Comparison of ENCODE assay signal across 21 mouse cellular contexts in genomic region chr11:33926551-33926950, GRCm38 (mm10). TPM values are rescaled to one million over a fixed set of nuclear protein-coding genes. Genes with fewer than 3 reads are reported as not detected.
DNase-seq lines count a peak whose midpoint lies in the region; ATAC-seq and TF ChIP-seq lines count a peak whose summit lies in the region.
"Had no signal": no experiment of that assay in that cellular context is flagged by ENCODE, and none has a peak within 500 bp of the region (broad histone marks: within the 10 kb centered on the region; RNA-seq: fewer than 3 reads in every experiment).

No protein-coding gene starts in this region.

- no peaks in the 10 kb centered on the region for H3K4me1 ChIP-seq in kidney, adult 2 months (ENCODE audit: control insufficient read depth, insufficient read depth, low read length)
- H3K4me1 ChIP-seq in lung, embryonic 14.5 days (ENCODE audit: insufficient read depth) = 0 out of 2 replicates have a peak, but pooled peaks cover 6% of the 10 kb centered on the region
- peaks cover 15% of the 10 kb centered on the region for H3K4me1 ChIP-seq in midbrain, embryonic 15.5 days

- H3K4me2 ChIP-seq in lung, embryonic 14.5 days = no peak overlapping the region
- H3K4me2 ChIP-seq in midbrain, embryonic 15.5 days = no peak overlapping the region
- H3K4me2 ChIP-seq: embryonic facial prominence, embryonic 12.5 days; neural tube, embryonic 12.5 days had no signal

- H3K27me3 ChIP-seq in kidney, adult 2 months (replicated peaks; ENCODE audit: control insufficient read depth, insufficient read depth, low read length) = no peaks in the 10 kb centered on the region
- no peaks in the 10 kb centered on the region for H3K27me3 ChIP-seq in lung, embryonic 14.5 days (ENCODE audit: insufficient read depth, low read length)
- H3K27me3 ChIP-seq in midbrain, embryonic 15.5 days (replicated peaks) = no peaks in the 10 kb centered on the region

- no peaks in the 10 kb centered on the region for H3K9me3 ChIP-seq in lung, embryonic 14.5 days (ENCODE audit: low read depth, low read length)
- H3K9me3 ChIP-seq in midbrain, embryonic 15.5 days = no peaks in the 10 kb centered on the region
- H3K9me3 ChIP-seq: embryonic facial prominence, embryonic 12.5 days; limb, embryonic 10.5 days; neural tube, embryonic 12.5 days had no signal

- TF ChIP-seq POLR2A in kidney, adult 2 months (IDR thresholded peaks at IDR 0.05; ENCODE audit: low read depth, low read length) = no peak

- ATAC-seq in lung, embryonic 14.5 days (ENCODE audit: insufficient read depth) = no peak
- no peak for ATAC-seq in midbrain, embryonic 15.5 days (replicated peaks)
- ATAC-seq: forebrain, embryonic 14.5 days; hindbrain, embryonic 16.5 days had no signal

- no peak for TF ChIP-seq CTCF in kidney, adult 2 months (conservative IDR thresholded peaks at IDR 0.05; ENCODE audit: insufficient read depth, insufficient read length, low read depth, low read length)
- TF ChIP-seq CTCF in lung, embryonic 14.5 days (IDR thresholded peaks at IDR 0.05; ENCODE audit: low read depth) = no peak

- peak; percentile 23 for DNase-seq in kidney, adult 2 months
- no peak for DNase-seq in kidney, adult 18-20 months
- DNase-seq in lung, embryonic 14.5 days = peak; percentile 46
- DNase-seq in lung, postnatal 4 days = no peak
- DNase-seq in kidney, postnatal 36 days = peak; percentile 22 to 51
- peak; percentile 67 for DNase-seq in yolk sac, embryonic 10.5 days (ENCODE audit: low spot score)
- DNase-seq: cerebellum, adult 8-10 months; gastrocnemius, postnatal 25 days; heart, adult 2 months; heart, postnatal 4 days; layer of hippocampus, adult 9-11 months; lung, adult 18-20 months; right cerebral cortex, postnatal 4 days; thymus, postnatal 36 days had no signal

- no peak overlapping the region for H3K27ac ChIP-seq in kidney, adult 2 months (ENCODE audit: insufficient read depth, low read depth, low read length)
- no peak overlapping the region for H3K27ac ChIP-seq in lung, embryonic 14.5 days (ENCODE audit: low read depth)
- no peak overlapping the region for H3K27ac ChIP-seq in midbrain, embryonic 15.5 days
- H3K27ac ChIP-seq: embryonic facial prominence, embryonic 12.5 days; heart, adult 2 months; left cerebral cortex, adult 2 months; limb, embryonic 10.5 days; neural tube, embryonic 12.5 days had no signal

- 38% methylated on average over 2 of the region's 2 CpGs for WGBS in kidney, adult 2 months
- 38% methylated on average over 2 of the region's 2 CpGs for WGBS in lung, embryonic 14.5 days
- 70% methylated on average over 2 of the region's 2 CpGs for WGBS in midbrain, embryonic 15.5 days

- no peaks in the 10 kb centered on the region for H3K36me3 ChIP-seq in kidney, adult 2 months (ENCODE audit: control insufficient read depth, insufficient read depth, low read length)
- no peaks in the 10 kb centered on the region for H3K36me3 ChIP-seq in lung, embryonic 14.5 days (ENCODE audit: insufficient read depth)
- no peaks in the 10 kb centered on the region for H3K36me3 ChIP-seq in midbrain, embryonic 15.5 days (replicated peaks)
- H3K36me3 ChIP-seq: embryonic facial prominence, embryonic 12.5 days; limb, embryonic 10.5 days; neural tube, embryonic 12.5 days had no signal

- no peak overlapping the region for H3K4me3 ChIP-seq in kidney, adult 2 months (ENCODE audit: insufficient read depth, low read depth, low read length)
- no peak overlapping the region for H3K4me3 ChIP-seq in lung, embryonic 14.5 days (ENCODE audit: low read depth, low read length)
- no peak overlapping the region for H3K4me3 ChIP-seq in midbrain, embryonic 15.5 days
- H3K4me3 ChIP-seq: embryonic facial prominence, embryonic 12.5 days; heart, adult 2 months; left cerebral cortex, adult 2 months; limb, embryonic 10.5 days; neural tube, embryonic 12.5 days had no signal

- no peak overlapping the region for H3K9ac ChIP-seq in lung, embryonic 14.5 days
- no peak overlapping the region for H3K9ac ChIP-seq in midbrain, embryonic 15.5 days
- H3K9ac ChIP-seq: embryonic facial prominence, embryonic 12.5 days; neural tube, embryonic 12.5 days had no signal

RNA-seq across cellular contexts. Expression of gene Kcnmb1, which starts 36.3 kb away (rescaled TPM):
- polyA plus RNA-seq in kidney, adult 2 months (2012; rRNA removed) = 0.96 and 0.97 TPM in 2 replicates
- 1.3 and 1.7 TPM in 2 replicates for polyA plus RNA-seq in lung, embryonic 14.5 days (2014; fragmentation: Nextera tagmentation; extraction: Ambion mirVana)
- 0.20 and 0.21 TPM in 2 replicates for polyA plus RNA-seq in midbrain, embryonic 15.5 days (2015; fragmentation: Nextera tagmentation; extraction: Ambion mirVana)

Comparison
In these comparisons a context has a peak if more than half of its experiments do, and no peak if none do; other contexts are left out.
1. DNase-seq: peak in kidney, adult 2 months (single experiment), lung, embryonic 14.5 days (single experiment), kidney, postnatal 36 days (2 of 2) and yolk sac, embryonic 10.5 days (single experiment); none in kidney, adult 18-20 months (single experiment) and lung, postnatal 4 days (0 of 2).